Mouse (Mus musculus) kidney, adult 2 months (tissue): ENCODE measurements around the gene Efna2. TPM values are rescaled to one million over a fixed set of nuclear protein-coding genes. Genes with fewer than 3 reads are reported as not detected.

Experiments
- DNase-seq: peaks from one replicate; pipeline ENCODE4 v3.0.0; 2021
- H3K27ac ChIP-seq: fragments of 200-500 bp; 2 replicates; pipeline ENCODE4 v1.5.1; 2012; ENCODE audit warnings: low read depth, low read length, control low read depth, inconsistent platforms; ENCODE audit not compliant: insufficient read depth
- H3K27me3 ChIP-seq: fragments of 200-500 bp; replicated peaks from 2 replicates; pipeline ENCODE4 v1.6.1; 2012; ENCODE audit warnings: mild to moderate bottlenecking, moderate library complexity, low read length, inconsistent platforms; ENCODE audit not compliant: control insufficient read depth, insufficient read depth
- H3K36me3 ChIP-seq: fragments of 200-500 bp; 2 replicates; pipeline ENCODE4 v1.6.1; 2012; ENCODE audit warnings: mild to moderate bottlenecking, moderate library complexity, low read length, inconsistent platforms; ENCODE audit not compliant: control insufficient read depth, insufficient read depth
- H3K4me1 ChIP-seq: fragments of 200-500 bp; 2 replicates; pipeline ENCODE4 v1.6.1; 2011; ENCODE audit warnings: low read length; ENCODE audit not compliant: control insufficient read depth, insufficient read depth
- H3K4me3 ChIP-seq: fragments of 200-500 bp; 2 replicates; pipeline ENCODE4 v1.5.1; 2011; ENCODE audit warnings: mild to moderate bottlenecking, low read depth, low read length, control low read depth; ENCODE audit not compliant: insufficient read depth
- CTCF ChIP-seq: fragments of 200-500 bp; conservative IDR thresholded peaks from 2 replicates; pipeline ENCODE4 v1.5.1; 2011; ENCODE audit warnings: low read depth, mild to moderate bottlenecking, control low read depth, low read length, moderate library complexity, mixed read lengths; ENCODE audit not compliant: insufficient read depth, insufficient read length
- POLR2A ChIP-seq: fragments of 200-500 bp; IDR thresholded peaks from one replicate; pipeline ENCODE4 v1.6.1; 2011; ENCODE audit warnings: low read depth, low read length, control low read depth
- WGBS: fragments of 180-500 bp; shearing (Covaris S2); methylation state at CpG from one replicate; pipeline ENCODE4 v1.1.7; 2018; 5-methylcytosine and 5-hydroxymethylcytosine counted together
- polyA plus RNA-seq: library from polyadenylated mRNA; depleted of rRNA; stranded (reverse); fragments of >200 nt; gene quantifications from 2 replicates; pipeline ENCODE4 v1.2.3, GENCODE M21; 2012

Efna2 gene
- polyA plus RNA-seq, 1 experiment = 1.5 TPM

GRCm38 (mm10) chr10:80176270-80176834 lies 2.9 kb upstream of the Efna2 start:
- Histone ChIP-seq H3K4me1 (no peaks in the 10 kb centered on the region), H3K27ac (no peak overlapping the region), H3K27me3 (no peaks in the 10 kb centered on the region; the same call in 1 of the 2 replicates), H3K36me3 (no peaks in the 10 kb centered on the region), H3K4me3 (no peak overlapping the region)
- peak; percentile 54 for DNase-seq
- no peak for TF ChIP-seq CTCF
- TF ChIP-seq POLR2A = no peak
- 77% methylated on average over 5 of the region's 5 CpGs for WGBS

GRCm38 (mm10) chr10:80177441-80178279 lies 1.6 kb upstream of the Efna2 start:
- Histone ChIP-seq H3K4me3 (no peak overlapping the region), H3K4me1 (no peaks in the 10 kb centered on the region), H3K27me3 (no peaks in the 10 kb centered on the region; the same call in 1 of the 2 replicates), H3K36me3 (no peaks in the 10 kb centered on the region), H3K27ac (no peak overlapping the region)
- TF ChIP-seq POLR2A (no peak), CTCF (no peak)
- WGBS = 75% methylated on average over 7 of the region's 7 CpGs
- no peak for DNase-seq

- Histone ChIP-seq H3K27ac (no peak overlapping the region), H3K27me3 (no peaks in the 10 kb centered on the region; the same call in 1 of the 2 replicates), H3K4me3 (no peak overlapping the region), H3K4me1 (no peaks in the 10 kb centered on the region), H3K36me3 (no peaks in the 10 kb centered on the region)
- TF ChIP-seq POLR2A (no peak), CTCF (no peak)
- 67% methylated on average over 6 of the region's 6 CpGs for WGBS
- no peak for DNase-seq
Measured at GRCm38 (mm10) chr10:80180288-80180687, 1.0 kb downstream of the Efna2 start.

GRCm38 (mm10) chr10:80180823-80181222 lies 1.5 kb downstream of the Efna2 start:
- TF ChIP-seq CTCF (no peak), POLR2A (no peak)
- H3K4me1 ChIP-seq = no peaks in the 10 kb centered on the region
- DNase-seq = no peak
- H3K27ac ChIP-seq = no peak overlapping the region
- H3K36me3 ChIP-seq = no peaks in the 10 kb centered on the region
- WGBS = 81% methylated on average over 5 of the region's 5 CpGs
- no peak overlapping the region for H3K4me3 ChIP-seq
- H3K27me3 ChIP-seq = no peaks in the 10 kb centered on the region; the same call in 1 of the 2 replicates

GRCm38 (mm10) chr10:80182547-80182946 lies 3.3 kb downstream of the Efna2 start:
- 90% methylated on average over 7 of the region's 7 CpGs for WGBS
- TF ChIP-seq CTCF (no peak), POLR2A (no peak)
- DNase-seq = no peak
- no peaks in the 10 kb centered on the region for H3K36me3 ChIP-seq
- no peaks in the 10 kb centered on the region for H3K4me1 ChIP-seq
- H3K27me3 ChIP-seq = no peaks in the 10 kb centered on the region; the same call in 1 of the 2 replicates
- no peak overlapping the region for H3K4me3 ChIP-seq
- no peak overlapping the region for H3K27ac ChIP-seq

- WGBS = 52% methylated on average over 27 of the region's 27 CpGs
- no peak for TF ChIP-seq POLR2A
- TF ChIP-seq CTCF = no peak
- H3K4me3 ChIP-seq = no peak overlapping the region
- H3K4me1 ChIP-seq = no peaks in the 10 kb centered on the region
- H3K36me3 ChIP-seq = no peaks in the 10 kb centered on the region
- DNase-seq = no peak
- peaks cover 5% of the 10 kb centered on the region; the same call in 1 of the 2 replicates for H3K27me3 ChIP-seq
- H3K27ac ChIP-seq = no peak overlapping the region
Measured at GRCm38 (mm10) chr10:80186649-80187048, 7.4 kb downstream of the Efna2 start.

- Histone ChIP-seq H3K4me1 (no peaks in the 10 kb centered on the region), H3K36me3 (no peaks in the 10 kb centered on the region), H3K4me3 (no peak overlapping the region), H3K27ac (no peak overlapping the region), H3K27me3 (peaks cover 5% of the 10 kb centered on the region; the same call in 1 of the 2 replicates)
- TF ChIP-seq CTCF = no peak
- TF ChIP-seq POLR2A = no peak
- 97% methylated on average over 10 of the region's 10 CpGs for WGBS
- no peak for DNase-seq
Measured at GRCm38 (mm10) chr10:80187739-80188138, 8.5 kb downstream of the Efna2 start.
